Mouse (Mus musculus): ENCODE measurements around the gene Gm10718. TPM values are rescaled to one million over a fixed set of nuclear protein-coding genes. Genes with fewer than 3 reads are reported as not detected.
A peak's percentile ranks its signal among the peaks of the same experiment; 100 is the strongest.
"Not testable (repeated sequence)": the region's sequence is repeated elsewhere in the genome, so short reads cannot be mapped to it uniquely, and the experiment has no call there.

Gene Gm10718
- polyA plus RNA-seq, 1 experiment from 2014 or later = not detected

GRCm38 (mm10) chr9:3009331-3009730 lies 14.0 kb upstream of the Gm10718 start:
- H3K4me2 ChIP-seq; H3K4me1 ChIP-seq (ENCODE audit: control insufficient read depth, insufficient read depth, low read length); H3K27me3 ChIP-seq (ENCODE audit: control insufficient read depth, insufficient read depth, low read length); H3K9me3 ChIP-seq (replicated peaks; ENCODE audit: control insufficient read depth, low read length); H3K4me3 ChIP-seq (ENCODE audit: low read depth, low read length); H3K9ac ChIP-seq (ENCODE audit: low read depth, low read length); H3K27ac ChIP-seq (ENCODE audit: low read depth, low read length); H3K36me3 ChIP-seq (ENCODE audit: control insufficient read depth, insufficient read depth, low read length): not testable (repeated sequence)
- WGBS (ENCODE audit: insufficient replicate concordance) = no CpG with 5 or more reads among the region's 5 CpGs
- ATAC-seq (replicated peaks; ENCODE audit: insufficient number of reproducible peaks, low FRiP score, low TSS enrichment) = peak; percentile 55

GRCm38 (mm10) chr9:3012054-3012621 lies 11.2 kb upstream of the Gm10718 start:
- WGBS (ENCODE audit: insufficient replicate concordance) = 86% methylated on average over 2 of the region's 7 CpGs
- H3K4me3 ChIP-seq (ENCODE audit: low read depth, low read length); H3K27me3 ChIP-seq (ENCODE audit: control insufficient read depth, insufficient read depth, low read length); H3K9me3 ChIP-seq (replicated peaks; ENCODE audit: control insufficient read depth, low read length); H3K4me1 ChIP-seq (ENCODE audit: control insufficient read depth, insufficient read depth, low read length); H3K27ac ChIP-seq (ENCODE audit: low read depth, low read length); H3K9ac ChIP-seq (ENCODE audit: low read depth, low read length); H3K36me3 ChIP-seq (ENCODE audit: control insufficient read depth, insufficient read depth, low read length); H3K4me2 ChIP-seq: not testable (repeated sequence)
- 0 out of 2 replicates have a peak, but pooled peaks have one; percentile 8 for ATAC-seq (replicated peaks; ENCODE audit: insufficient number of reproducible peaks, low FRiP score, low TSS enrichment)

GRCm38 (mm10) chr9:3012733-3013279 lies 10.5 kb upstream of the Gm10718 start, which contains the start of gene Gm10721:
TSS of gene Gm10721 (plus strand) at chr9:3013140.
- not testable (repeated sequence) for H3K9me3 ChIP-seq (replicated peaks; ENCODE audit: control insufficient read depth, low read length); H3K36me3 ChIP-seq (ENCODE audit: control insufficient read depth, insufficient read depth, low read length); H3K4me2 ChIP-seq; H3K27ac ChIP-seq (ENCODE audit: low read depth, low read length); H3K4me1 ChIP-seq (ENCODE audit: control insufficient read depth, insufficient read depth, low read length); H3K27me3 ChIP-seq (ENCODE audit: control insufficient read depth, insufficient read depth, low read length); H3K9ac ChIP-seq (ENCODE audit: low read depth, low read length); H3K4me3 ChIP-seq (ENCODE audit: low read depth, low read length)
- no CpG with 5 or more reads among the region's 11 CpGs for WGBS (ENCODE audit: insufficient replicate concordance)
- ATAC-seq (replicated peaks; ENCODE audit: insufficient number of reproducible peaks, low FRiP score, low TSS enrichment) = peak; percentile 56; the same call in 1 of the 2 replicates

- not testable (repeated sequence) for H3K27me3 ChIP-seq (ENCODE audit: control insufficient read depth, insufficient read depth, low read length); ATAC-seq (replicated peaks; ENCODE audit: insufficient number of reproducible peaks, low FRiP score, low TSS enrichment); H3K4me1 ChIP-seq (ENCODE audit: control insufficient read depth, insufficient read depth, low read length); H3K4me3 ChIP-seq (ENCODE audit: low read depth, low read length); H3K9ac ChIP-seq (ENCODE audit: low read depth, low read length); H3K4me2 ChIP-seq; H3K9me3 ChIP-seq (replicated peaks; ENCODE audit: control insufficient read depth, low read length); H3K36me3 ChIP-seq (ENCODE audit: control insufficient read depth, insufficient read depth, low read length); H3K27ac ChIP-seq (ENCODE audit: low read depth, low read length)
- WGBS (ENCODE audit: insufficient replicate concordance) = 55% methylated on average over 4 of the region's 9 CpGs
Measured at GRCm38 (mm10) chr9:3015354-3015753, 8.0 kb upstream of the Gm10718 start, which contains the start of gene Gm10720. TSS of gene Gm10720 (plus strand) at chr9:3015654.

- not testable (repeated sequence) for H3K9me3 ChIP-seq (replicated peaks; ENCODE audit: control insufficient read depth, low read length); H3K4me1 ChIP-seq (ENCODE audit: control insufficient read depth, insufficient read depth, low read length); H3K27ac ChIP-seq (ENCODE audit: low read depth, low read length); H3K9ac ChIP-seq (ENCODE audit: low read depth, low read length); H3K36me3 ChIP-seq (ENCODE audit: control insufficient read depth, insufficient read depth, low read length); H3K27me3 ChIP-seq (ENCODE audit: control insufficient read depth, insufficient read depth, low read length); ATAC-seq (replicated peaks; ENCODE audit: insufficient number of reproducible peaks, low FRiP score, low TSS enrichment); H3K4me3 ChIP-seq (ENCODE audit: low read depth, low read length); H3K4me2 ChIP-seq
- WGBS (ENCODE audit: insufficient replicate concordance) = 64% methylated on average over 4 of the region's 6 CpGs
Measured at GRCm38 (mm10) chr9:3015896-3016295, 7.5 kb upstream of the Gm10718 start.

GRCm38 (mm10) chr9:3017108-3017507 lies 6.2 kb upstream of the Gm10718 start, which contains the start of gene Gm10719:
TSS of gene Gm10719 (plus strand) at chr9:3017408.
- not testable (repeated sequence) for H3K36me3 ChIP-seq (ENCODE audit: control insufficient read depth, insufficient read depth, low read length); H3K4me3 ChIP-seq (ENCODE audit: low read depth, low read length); H3K4me1 ChIP-seq (ENCODE audit: control insufficient read depth, insufficient read depth, low read length); ATAC-seq (replicated peaks; ENCODE audit: insufficient number of reproducible peaks, low FRiP score, low TSS enrichment); H3K4me2 ChIP-seq; H3K27me3 ChIP-seq (ENCODE audit: control insufficient read depth, insufficient read depth, low read length); H3K27ac ChIP-seq (ENCODE audit: low read depth, low read length); H3K9me3 ChIP-seq (replicated peaks; ENCODE audit: control insufficient read depth, low read length); H3K9ac ChIP-seq (ENCODE audit: low read depth, low read length)
- WGBS (ENCODE audit: insufficient replicate concordance) = no CpG with 5 or more reads among the region's 9 CpGs

GRCm38 (mm10) chr9:3018944-3019343 lies 4.4 kb upstream of the Gm10718 start:
- H3K9me3 ChIP-seq (replicated peaks; ENCODE audit: control insufficient read depth, low read length); H3K9ac ChIP-seq (ENCODE audit: low read depth, low read length); ATAC-seq (replicated peaks; ENCODE audit: insufficient number of reproducible peaks, low FRiP score, low TSS enrichment); H3K27me3 ChIP-seq (ENCODE audit: control insufficient read depth, insufficient read depth, low read length); H3K36me3 ChIP-seq (ENCODE audit: control insufficient read depth, insufficient read depth, low read length); H3K4me2 ChIP-seq; H3K27ac ChIP-seq (ENCODE audit: low read depth, low read length); H3K4me3 ChIP-seq (ENCODE audit: low read depth, low read length); H3K4me1 ChIP-seq (ENCODE audit: control insufficient read depth, insufficient read depth, low read length): not testable (repeated sequence)
- WGBS (ENCODE audit: insufficient replicate concordance) = 65% methylated on average over 9 of the region's 9 CpGs

GRCm38 (mm10) chr9:3019835-3020727 lies 3.3 kb upstream of the Gm10718 start:
- ATAC-seq (replicated peaks; ENCODE audit: insufficient number of reproducible peaks, low FRiP score, low TSS enrichment) = peak; percentile 70
- WGBS (ENCODE audit: insufficient replicate concordance) = 70% methylated on average over 11 of the region's 19 CpGs

More at GRCm38 (mm10) chr9:3019835-3020727, 3.3 kb upstream of the Gm10718 start:
- not testable (repeated sequence) for H3K36me3 ChIP-seq (ENCODE audit: control insufficient read depth, insufficient read depth, low read length); H3K9ac ChIP-seq (ENCODE audit: low read depth, low read length); H3K4me3 ChIP-seq (ENCODE audit: low read depth, low read length); H3K4me2 ChIP-seq; H3K4me1 ChIP-seq (ENCODE audit: control insufficient read depth, insufficient read depth, low read length); H3K27me3 ChIP-seq (ENCODE audit: control insufficient read depth, insufficient read depth, low read length); H3K9me3 ChIP-seq (replicated peaks; ENCODE audit: control insufficient read depth, low read length); H3K27ac ChIP-seq (ENCODE audit: low read depth, low read length)

Data from heart, embryonic 11.5 days (tissue).